Mouse (Mus musculus) gastrocnemius, adult 2 months (tissue): ENCODE data around the gene Capza2. TPM values are rescaled to one million over a fixed set of nuclear protein-coding genes. Genes with fewer than 3 reads are reported as not detected.
A peak's percentile ranks its signal among the peaks of the same experiment; 100 is the strongest.

Experiments
- DNase-seq: peaks from one replicate; pipeline ENCODE4 v3.0.0; 2022
- H3K27ac ChIP-seq: fragments of 200-600 bp; 2 replicates; pipeline ENCODE4 v1.8.1; 2022; ENCODE audit warnings: mild to moderate bottlenecking
- H3K4me3 ChIP-seq: fragments of 200-600 bp; 2 replicates; pipeline ENCODE4 v1.8.1; 2022; ENCODE audit warnings: mild to moderate bottlenecking, moderate library complexity
- CTCF ChIP-seq: fragments of 200-600 bp; IDR thresholded peaks from 2 replicates; pipeline ENCODE4 v1.8.1; 2022; ENCODE audit warnings: antibody characterized with exemption, mild to moderate bottlenecking, moderate library complexity
- intact Hi-C: fragments of 180-260 bp; cut with DNase I; formaldehyde crosslinking; loops from one replicate; pipeline ENCODE4 v1.15.1; 2025
- long read RNA-seq, 2 experiments: library from polyadenylated mRNA; stranded (forward); transcript quantifications; one replicate each; pipeline ENCODE4 v2.0.0; 2021
- total RNA-seq, 2 experiments: library from RNA; stranded (reverse); gene quantifications; 2 replicates each; pipeline ENCODE4 v1.2.3; 2021

Capza2 gene
- 100 to 1,000 TPM; 259 to 336 TPM for total RNA-seq
- long read RNA-seq, experiment 1, transcript Capza2-201 (10 exons, 2,537 nt): major isoform, 663 of 698 reads
- long read RNA-seq, experiment 1, transcript Capza2-202 (10 exons, 1,046 nt): minor isoform, 10 of 698 reads
- long read RNA-seq, experiment 1, partial matches to known transcripts: 14 of 698 reads
- long read RNA-seq, experiment 1, other reads (novel, unspliced or antisense): 11 of 698 reads
- long read RNA-seq, experiment 2, transcript Capza2-201 (10 exons, 2,537 nt): major isoform, 848 of 870 reads
- long read RNA-seq, experiment 2, transcript Capza2-202 (10 exons, 1,046 nt): minor isoform, 5 of 870 reads
- long read RNA-seq, experiment 2, partial matches to known transcripts: 8 of 870 reads
- long read RNA-seq, experiment 2, other reads (novel, unspliced or antisense): 8 of 870 reads

- no peak for TF ChIP-seq CTCF
- DNase-seq: no peak
- H3K4me3 ChIP-seq: peak within 1 kb of the TSS; percentile 95
- intact Hi-C loops: no loop called here
- H3K27ac ChIP-seq: peak within 1 kb of the TSS; percentile 99
These were observed at the start of gene Capza2 for GRCm38 (mm10) chr6:17635615-17636284. TSS of gene Capza2 (plus strand) at chr6:17636234.

- TF ChIP-seq CTCF: peak; percentile 94
- DNase-seq: peak; percentile 79
- intact Hi-C loops: loop anchor here (2.0 kb wide), 2 partner anchors 226 to 484 kb away; no protein-coding TSS in a partner anchor
- Histone ChIP-seq H3K4me3 (no peak overlapping the region), H3K27ac (no peak overlapping the region)
These were observed 46.7 kb upstream of the Capza2 start for GRCm38 (mm10) chr6:17589049-17589952.

- H3K4me3 ChIP-seq: no peak overlapping the region
- intact Hi-C loops: loop anchor here (2.0 to 5.0 kb wide), 3 partner anchors 227 to 563 kb away; no protein-coding TSS in a partner anchor
- TF ChIP-seq CTCF: no peak
- H3K27ac ChIP-seq: no peak overlapping the region
- no peak for DNase-seq
These were observed 45.9 kb upstream of the Capza2 start for GRCm38 (mm10) chr6:17589953-17590627.

- intact Hi-C loops: loop anchor here (5.0 kb wide), 1 partner anchor 567 kb away; no protein-coding TSS in a partner anchor
- Histone ChIP-seq H3K27ac (no peak overlapping the region), H3K4me3 (no peak overlapping the region)
- no peak for TF ChIP-seq CTCF
- DNase-seq: no peak
These were observed 42.1 kb upstream of the Capza2 start for GRCm38 (mm10) chr6:17593971-17594370.

- H3K27ac ChIP-seq: no peak overlapping the region
- DNase-seq: peak; percentile 44
- intact Hi-C loops: no loop called here
- no peak for TF ChIP-seq CTCF
- no peak overlapping the region for H3K4me3 ChIP-seq
These were observed 40.1 kb upstream of the Capza2 start for GRCm38 (mm10) chr6:17595712-17596462.

GRCm38 (mm10) chr6:17599373-17599772, 36.7 kb upstream of the Capza2 start:
- intact Hi-C loops: no loop called here
- TF ChIP-seq CTCF: no peak
- H3K27ac ChIP-seq: no peak overlapping the region
- H3K4me3 ChIP-seq: no peak overlapping the region
- no peak for DNase-seq

- no peak for TF ChIP-seq CTCF
These were observed 34.5 kb upstream of the Capza2 start for GRCm38 (mm10) chr6:17601526-17601925.

GRCm38 (mm10) chr6:17606915-17607314, 29.1 kb upstream of the Capza2 start:
- TF ChIP-seq CTCF: no peak
- Histone ChIP-seq H3K27ac (no peak overlapping the region), H3K4me3 (no peak overlapping the region)
- DNase-seq: no peak
- intact Hi-C loops: no loop called here

More at GRCm38 (mm10) chr6:17601526-17601925, 34.5 kb upstream of the Capza2 start:
- no peak for DNase-seq
- Histone ChIP-seq H3K27ac (no peak overlapping the region), H3K4me3 (no peak overlapping the region)
- intact Hi-C loops: no loop called here

- intact Hi-C loops: no loop called here
- no peak overlapping the region for H3K4me3 ChIP-seq
- H3K27ac ChIP-seq: no peak overlapping the region
- no peak for DNase-seq
- TF ChIP-seq CTCF: no peak
These were observed 24.6 kb upstream of the Capza2 start for GRCm38 (mm10) chr6:17611352-17612010.

GRCm38 (mm10) chr6:17612652-17613051, 23.4 kb upstream of the Capza2 start:
- Histone ChIP-seq H3K27ac (no peak overlapping the region), H3K4me3 (no peak overlapping the region)
- intact Hi-C loops: no loop called here
- DNase-seq: no peak
- TF ChIP-seq CTCF: no peak

GRCm38 (mm10) chr6:17620823-17621222, 15.2 kb upstream of the Capza2 start:
- intact Hi-C loops: no loop called here
- Histone ChIP-seq H3K4me3 (no peak overlapping the region), H3K27ac (no peak overlapping the region)
- TF ChIP-seq CTCF: no peak
- DNase-seq: no peak
